Mouse (Mus musculus) layer of hippocampus, postnatal 14 days (tissue): ENCODE results near the gene Psen1. TPM values are rescaled to one million over a fixed set of nuclear protein-coding genes. Genes with fewer than 3 reads are reported as not detected.

Experiments used
- DNase-seq, 2 experiments: peaks; one replicate each; pipeline ENCODE4 v3.0.0; 2021 to 2022; ENCODE audit warnings: low spot score in 2 of 2, mixed read lengths in 1 of 2
- total RNA-seq, 2 experiments: library from RNA; stranded (reverse); gene quantifications; 2 replicates each; pipeline ENCODE4 v1.2.3; 2021

Gene Psen1
- total RNA-seq, 2 experiments from 2014 or later: 60.5 to 67.4 TPM

- DNase-seq: no peak
Measured at GRCm38 (mm10) chr12:83721281-83721680, 33.3 kb downstream of the Psen1 start.

- no peak for DNase-seq
Measured at GRCm38 (mm10) chr12:83723037-83723436, 35.1 kb downstream of the Psen1 start.

GRCm38 (mm10) chr12:83726510-83727308 is 38.8 kb downstream of the Psen1 start:
- DNase-seq: no peak

- no peak for DNase-seq
Measured at GRCm38 (mm10) chr12:83732225-83732624, 44.3 kb downstream of the Psen1 start.

- no peak for DNase-seq
Measured at GRCm38 (mm10) chr12:83734047-83734446, 46.1 kb downstream of the Psen1 start.

GRCm38 (mm10) chr12:83736236-83736635 is 48.3 kb downstream of the Psen1 start:
- DNase-seq: no peak

GRCm38 (mm10) chr12:83738651-83739050 is 50.7 kb downstream of the Psen1 start:
- no peak for DNase-seq

GRCm38 (mm10) chr12:83741722-83742121 is 53.8 kb downstream of the Psen1 start:
- no peak for DNase-seq

GRCm38 (mm10) chr12:83742834-83743233 is 54.9 kb downstream of the Psen1 start:
- no peak for DNase-seq

GRCm38 (mm10) chr12:83743712-83744111 is 55.8 kb downstream of the Psen1 start:
- no peak for DNase-seq

- no peak for DNase-seq
Measured at GRCm38 (mm10) chr12:83749186-83749585, 61.2 kb downstream of the Psen1 start.

- no peak for DNase-seq
Measured at GRCm38 (mm10) chr12:83752495-83752894, 64.5 kb downstream of the Psen1 start.

GRCm38 (mm10) chr12:83758735-83759134 is 70.8 kb downstream of the Psen1 start:
- no peak for DNase-seq

- DNase-seq: no peak
Measured at GRCm38 (mm10) chr12:83760201-83760600, 72.2 kb downstream of the Psen1 start.

- no peak for DNase-seq
Measured at GRCm38 (mm10) chr12:83762706-83763105, 74.8 kb downstream of the Psen1 start.

- DNase-seq: no peak
Measured at GRCm38 (mm10) chr12:83763311-83764043, 75.5 kb downstream of the Psen1 start, which contains the start of gene Papln. Gene Papln (plus strand): TSS chr12:83763634.

- no peak for DNase-seq
Measured at GRCm38 (mm10) chr12:83764044-83764365, 76.1 kb downstream of the Psen1 start.

- DNase-seq: no peak
Measured at GRCm38 (mm10) chr12:83764519-83764918, 76.6 kb downstream of the Psen1 start.

- no peak for DNase-seq
Measured at GRCm38 (mm10) chr12:83765965-83766603, 78.1 kb downstream of the Psen1 start.

GRCm38 (mm10) chr12:83767833-83768232 is 79.9 kb downstream of the Psen1 start:
- no peak for DNase-seq

- no peak for DNase-seq
Measured at GRCm38 (mm10) chr12:83768235-83768899, 80.4 kb downstream of the Psen1 start.
